Mouse (Mus musculus): ENCODE data around the gene 4931422A03Rik.

GRCm38 (mm10) chr2:104002711-104003413 lies 25.3 kb downstream of the 4931422A03Rik start:
- 0 out of 2 replicates have a peak, but pooled peaks have one; percentile 39 for TF ChIP-seq CTCF (IDR thresholded peaks at IDR 0.05; ENCODE audit: insufficient read depth, low read depth, low read length)
- no peak for TF ChIP-seq POLR2A (IDR thresholded peaks at IDR 0.05; ENCODE audit: insufficient read depth, low read depth, low read length)

Data from olfactory bulb, adult 2 months (tissue).